Mouse (Mus musculus): ENCODE data around the gene Tbc1d14.

- no peak for TF ChIP-seq POLR2A (IDR thresholded peaks at IDR 0.05; ENCODE audit: borderline replicate concordance, extremely low read depth, low read depth, low read length)
- no peak for TF ChIP-seq CTCF (IDR thresholded peaks at IDR 0.05; ENCODE audit: insufficient read depth, low read length)
These were observed 28.0 kb upstream of the Tbc1d14 start for GRCm38 (mm10) chr5:36621058-36621449.

Measured in lung, adult 2 months (tissue).